Mouse (Mus musculus): ENCODE results near the gene Tsga10ip.

DNA sequence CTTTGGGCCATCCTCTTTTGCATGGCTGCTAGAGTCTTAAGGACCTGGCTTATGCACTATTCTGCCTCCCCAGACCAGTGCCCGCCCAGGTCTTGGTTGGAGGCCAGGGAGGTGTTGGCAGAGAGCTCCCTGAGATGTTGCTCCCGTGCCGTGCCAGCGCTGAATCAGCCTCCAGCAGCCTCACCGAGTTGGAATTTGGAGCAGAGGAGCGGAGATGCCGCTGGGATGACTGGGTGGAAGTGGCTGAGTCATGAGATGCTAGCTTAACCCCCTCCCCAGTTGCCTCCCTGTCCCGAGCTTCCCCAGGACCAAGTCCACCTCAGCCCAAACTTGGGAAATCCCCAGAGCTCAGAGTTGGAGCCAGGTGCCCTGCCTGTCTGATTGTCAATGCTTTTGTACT lies 27.5 kb upstream of the Tsga10ip start:
- TF ChIP-seq POLR2A (IDR thresholded peaks at IDR 0.05; ENCODE audit: borderline replicate concordance, extremely low read depth, insufficient read depth, insufficient read length, poor library complexity, severe bottlenecking) (no peak), CTCF (IDR thresholded peaks at IDR 0.05; ENCODE audit: borderline replicate concordance, extremely low read depth, insufficient read depth, insufficient read length) (no peak)

Measured in brain, embryonic 14.5 days (tissue).